Mouse (Mus musculus) forebrain, embryonic 16.5 days (tissue): ENCODE results near the gene Naaladl2. TPM values are rescaled to one million over a fixed set of nuclear protein-coding genes. Genes with fewer than 3 reads are reported as not detected.

ENCODE experiments used
- ATAC-seq: fragments of 200-750 bp; cut with Nextera tagmentation; 2 replicates; pipeline ENCODE4 v1.8.0; 2017; ENCODE audit warnings: mild to moderate bottlenecking, moderate library complexity
- H3K27ac ChIP-seq: fragments of 300-500 bp; sonication (generic); 2 replicates; pipeline ENCODE4 v1.5.1; 2014; ENCODE audit warnings: low read length, control low read depth
- H3K27me3 ChIP-seq: fragments of 300-500 bp; sonication (generic); replicated peaks from 2 replicates; pipeline ENCODE4 v1.6.1; 2014; ENCODE audit warnings: low read length; ENCODE audit not compliant: control insufficient read depth, insufficient read depth
- H3K36me3 ChIP-seq: fragments of 300-500 bp; sonication (generic); 2 replicates; pipeline ENCODE4 v1.6.1; 2014; ENCODE audit not compliant: control insufficient read depth, insufficient read depth
- H3K4me1 ChIP-seq: fragments of 300-500 bp; sonication (generic); replicated peaks from 2 replicates; pipeline ENCODE4 v1.6.1; 2014; ENCODE audit warnings: low read length; ENCODE audit not compliant: control insufficient read depth, insufficient read depth
- H3K4me2 ChIP-seq: fragments of 300-500 bp; sonication (generic); 2 replicates; pipeline ENCODE4 v1.6.1; 2014; ENCODE audit warnings: mild to moderate bottlenecking, low read length, control low read depth
- H3K4me3 ChIP-seq: fragments of 300-500 bp; sonication (generic); replicated peaks from 2 replicates; pipeline ENCODE4 v1.5.1; 2014; ENCODE audit warnings: mild to moderate bottlenecking, low read length, control low read depth
- H3K9ac ChIP-seq: fragments of 300-500 bp; sonication (generic); replicated peaks from 2 replicates; pipeline ENCODE4 v1.6.1; 2014; ENCODE audit warnings: low read depth, low read length, control low read depth
- H3K9me3 ChIP-seq: fragments of 300-500 bp; sonication (generic); 2 replicates; pipeline ENCODE4 v1.6.1; 2016; ENCODE audit warnings: low read length; ENCODE audit not compliant: control insufficient read depth
- WGBS: fragments of 180-500 bp; shearing (Covaris S2); extraction: QIAGEN DNeasy Blood & Tissue Kit; methylation state at CpG from one replicate; pipeline ENCODE4 v1.1.7; 2014; 5-methylcytosine and 5-hydroxymethylcytosine counted together
- polyA plus RNA-seq: library from polyadenylated mRNA; unstranded; fragments of >200 nt; fragmentation: Nextera tagmentation; extraction: Ambion mirVana; gene quantifications from 2 replicates; pipeline ENCODE4 v1.2.1, GENCODE M21; 2015

Naaladl2 gene
- polyA plus RNA-seq, 1 experiment from 2014 or later = 0.10 TPM

DNA sequence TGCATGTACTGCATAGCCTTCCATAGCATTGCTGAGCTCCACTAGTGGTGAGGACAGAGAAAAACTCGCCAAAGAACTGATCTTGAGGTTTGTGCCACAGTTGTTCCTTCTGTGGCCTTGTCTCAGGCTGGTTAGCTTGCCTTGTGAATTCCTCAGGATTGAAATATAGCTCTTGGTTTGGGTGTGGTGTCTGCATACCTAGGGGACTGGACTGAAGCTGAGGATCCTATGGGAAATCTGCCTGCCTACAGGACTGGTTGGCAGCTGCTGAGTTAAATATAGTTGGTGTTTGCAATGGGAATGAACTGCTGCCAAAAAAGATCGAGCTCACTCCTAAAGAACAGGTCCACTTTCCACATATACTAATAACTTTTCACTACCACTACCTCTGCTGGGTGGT, 591.4 kb downstream of the Naaladl2 start:
- Histone ChIP-seq H3K4me1 (no peaks in the 10 kb centered on the region), H3K9me3 (no peaks in the 10 kb centered on the region), H3K27ac (no peak overlapping the region), H3K4me2 (no peak overlapping the region), H3K9ac (no peak overlapping the region), H3K27me3 (no peaks in the 10 kb centered on the region), H3K36me3 (no peaks in the 10 kb centered on the region), H3K4me3 (no peak overlapping the region)
- WGBS = 84% methylated on average over 2 of the region's 2 CpGs
- ATAC-seq = no peak

GRCm38 (mm10) chr3:24533775-24534458, 610.1 kb downstream of the Naaladl2 start:
- no peak for ATAC-seq
- Histone ChIP-seq H3K4me2 (no peak overlapping the region), H3K9ac (no peak overlapping the region), H3K9me3 (no peaks in the 10 kb centered on the region), H3K27me3 (no peaks in the 10 kb centered on the region), H3K4me3 (no peak overlapping the region), H3K27ac (no peak overlapping the region), H3K36me3 (no peaks in the 10 kb centered on the region), H3K4me1 (no peaks in the 10 kb centered on the region)
- 96% methylated on average over 3 of the region's 3 CpGs for WGBS

DNA sequence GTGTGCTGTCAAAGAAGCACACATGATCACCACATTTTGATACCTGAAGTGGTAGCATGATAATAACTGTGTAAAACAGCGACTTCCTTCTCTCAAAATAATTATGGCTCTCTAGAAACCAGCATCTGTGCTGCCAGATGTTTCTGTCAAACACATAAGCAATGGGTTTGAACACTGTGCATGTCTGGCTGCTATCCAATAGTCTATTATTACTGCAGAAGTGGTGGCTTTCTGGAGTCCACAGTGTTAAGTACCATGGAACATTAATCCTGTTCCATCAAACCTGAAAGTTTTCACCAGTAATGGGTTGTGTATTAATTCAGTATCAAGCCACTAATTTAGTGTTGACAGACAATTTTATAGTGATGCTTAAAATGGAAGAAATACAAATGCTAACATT, 629.1 kb downstream of the Naaladl2 start:
- Histone ChIP-seq H3K9ac (no peak overlapping the region), H3K4me3 (no peak overlapping the region), H3K4me2 (no peak overlapping the region), H3K36me3 (no peaks in the 10 kb centered on the region), H3K9me3 (no peaks in the 10 kb centered on the region), H3K4me1 (no peaks in the 10 kb centered on the region), H3K27ac (no peak overlapping the region), H3K27me3 (no peaks in the 10 kb centered on the region)
- no peak for ATAC-seq
- 55% methylated on average over 1 of the region's 1 CpGs for WGBS

GRCm38 (mm10) chr3:24486456-24487112, 657.5 kb downstream of the Naaladl2 start:
- ATAC-seq = peak; percentile 84
- H3K27ac ChIP-seq = no peak overlapping the region
- no peaks in the 10 kb centered on the region for H3K9me3 ChIP-seq
- 49% methylated on average over 4 of the region's 4 CpGs for WGBS
- no peak overlapping the region for H3K4me3 ChIP-seq
- H3K4me2 ChIP-seq = no peak overlapping the region
- H3K4me1 ChIP-seq = no peaks in the 10 kb centered on the region
- no peaks in the 10 kb centered on the region for H3K36me3 ChIP-seq
- H3K27me3 ChIP-seq = no peaks in the 10 kb centered on the region
- no peak overlapping the region for H3K9ac ChIP-seq

DNA sequence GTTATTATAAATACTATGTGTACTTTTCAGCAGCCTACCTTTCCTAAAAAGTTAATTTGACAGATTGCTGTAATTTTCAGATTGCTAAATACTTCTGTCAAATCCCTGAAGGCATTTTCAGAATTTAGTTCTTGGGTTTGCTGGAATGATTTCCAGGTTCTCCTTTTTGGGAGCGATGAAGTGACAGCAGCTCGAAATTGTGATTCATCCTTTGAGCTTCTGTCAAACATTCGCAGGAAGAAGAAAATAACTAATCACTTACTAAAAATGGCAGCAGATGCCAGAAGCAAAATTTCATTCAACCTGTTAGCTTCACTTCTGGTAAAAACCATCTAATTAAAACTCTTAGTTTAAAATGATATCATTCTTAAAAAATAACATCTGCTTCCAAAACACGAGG, 680.1 kb downstream of the Naaladl2 start:
- WGBS = 75% methylated on average over 4 of the region's 4 CpGs
- Histone ChIP-seq H3K4me1 (no peaks in the 10 kb centered on the region), H3K9ac (no peak overlapping the region), H3K27me3 (no peaks in the 10 kb centered on the region), H3K9me3 (no peaks in the 10 kb centered on the region), H3K4me3 (no peak overlapping the region), H3K27ac (no peak overlapping the region), H3K4me2 (no peak overlapping the region), H3K36me3 (no peaks in the 10 kb centered on the region)
- no peak for ATAC-seq

- Histone ChIP-seq H3K4me3 (no peak overlapping the region), H3K27me3 (no peaks in the 10 kb centered on the region), H3K4me2 (no peak overlapping the region), H3K4me1 (no peaks in the 10 kb centered on the region), H3K9me3 (no peaks in the 10 kb centered on the region), H3K9ac (no peak overlapping the region), H3K27ac (no peak overlapping the region), H3K36me3 (no peaks in the 10 kb centered on the region)
- ATAC-seq = no peak
- 78% methylated on average over 6 of the region's 6 CpGs for WGBS
Measured at GRCm38 (mm10) chr3:24440621-24441020, 703.4 kb downstream of the Naaladl2 start.

DNA sequence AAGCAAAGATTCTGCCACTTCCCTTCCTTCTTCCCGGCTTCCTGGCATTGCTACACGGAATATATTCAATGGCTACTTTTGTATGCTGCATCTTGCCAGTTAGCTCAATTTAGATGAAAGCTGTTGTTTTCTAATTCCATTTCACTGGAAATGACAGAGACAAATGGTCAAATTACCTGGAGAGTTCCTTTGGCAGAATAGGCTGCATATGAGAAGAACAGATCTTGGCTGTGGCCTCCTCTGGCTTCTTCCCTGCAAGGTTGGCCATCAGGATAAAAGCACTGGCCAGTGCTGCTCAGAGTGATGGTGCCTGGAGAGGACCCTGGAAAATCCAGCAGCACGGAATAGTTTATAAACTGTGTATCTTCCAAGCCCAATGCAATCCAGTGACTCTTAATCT, 711.3 kb downstream of the Naaladl2 start:
- no peaks in the 10 kb centered on the region for H3K9me3 ChIP-seq
- ATAC-seq = no peak
- no peak overlapping the region for H3K27ac ChIP-seq
- H3K36me3 ChIP-seq = no peaks in the 10 kb centered on the region
- WGBS = 74% methylated on average over 3 of the region's 3 CpGs
- H3K9ac ChIP-seq = no peak overlapping the region
- H3K4me2 ChIP-seq = no peak overlapping the region
- H3K27me3 ChIP-seq = no peaks in the 10 kb centered on the region
- no peak overlapping the region for H3K4me3 ChIP-seq
- no peaks in the 10 kb centered on the region for H3K4me1 ChIP-seq

GRCm38 (mm10) chr3:24391737-24392136, 752.3 kb downstream of the Naaladl2 start:
- Histone ChIP-seq H3K27me3 (no peaks in the 10 kb centered on the region), H3K4me2 (no peak overlapping the region), H3K36me3 (no peaks in the 10 kb centered on the region), H3K4me1 (no peaks in the 10 kb centered on the region), H3K27ac (no peak overlapping the region), H3K4me3 (no peak overlapping the region), H3K9me3 (no peaks in the 10 kb centered on the region), H3K9ac (no peak overlapping the region)
- no peak for ATAC-seq

GRCm38 (mm10) chr3:24391311-24391710, 752.8 kb downstream of the Naaladl2 start:
- 50% methylated on average over 1 of the region's 1 CpGs for WGBS
- H3K4me1 ChIP-seq = no peaks in the 10 kb centered on the region

More at GRCm38 (mm10) chr3:24391311-24391710, 752.8 kb downstream of the Naaladl2 start:
- Histone ChIP-seq H3K9ac (no peak overlapping the region), H3K27me3 (no peaks in the 10 kb centered on the region), H3K4me3 (no peak overlapping the region), H3K4me2 (no peak overlapping the region), H3K9me3 (no peaks in the 10 kb centered on the region), H3K27ac (no peak overlapping the region), H3K36me3 (no peaks in the 10 kb centered on the region)
- ATAC-seq = no peak
